30 mouse cellular contexts compared by ENCODE assay signal in the genomic region with DNA sequence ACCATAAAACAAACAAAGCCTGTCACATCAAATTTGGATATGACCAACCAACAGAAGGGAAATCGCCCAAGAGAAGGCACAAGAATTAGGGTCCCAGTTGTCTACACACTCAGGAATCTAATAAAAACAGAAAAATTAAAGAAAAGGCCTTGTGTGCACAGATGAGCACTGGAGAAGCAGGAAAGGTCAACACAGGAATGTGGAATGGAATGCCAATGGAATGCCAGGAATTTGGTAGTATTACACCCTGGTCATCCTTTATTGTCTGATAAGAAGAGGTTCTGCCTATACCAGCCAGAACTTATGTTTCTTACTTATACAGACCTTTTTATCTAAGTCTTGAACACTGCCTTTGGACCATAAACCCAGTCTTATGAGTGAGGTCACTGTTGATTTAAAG.
A peak's percentile ranks its signal among the peaks of the same experiment; 100 is the strongest.
DNase-seq lines count a peak whose midpoint lies in the region; ATAC-seq and TF ChIP-seq lines count a peak whose summit lies in the region.
"Had no signal": no experiment of that assay in that cellular context is flagged by ENCODE, and none has a peak within 500 bp of the region (broad histone marks: within the 10 kb centered on the region; RNA-seq: fewer than 3 reads in every experiment).

No protein-coding gene starts in this region.

- peak; percentile 57 for ATAC-seq in Patski
- ATAC-seq in monocyte, adult 5-6 weeks (replicated peaks; ENCODE audit: insufficient number of reproducible peaks, low FRiP score, low TSS enrichment, poor library complexity, severe bottlenecking), result no peak
- no peak for ATAC-seq in hindbrain, embryonic 12.5 days (ENCODE audit: low FRiP score)
- ATAC-seq: activated CD4-positive, CD25-positive, alpha-beta regulatory T cell, adult 4 months; forebrain, embryonic 14.5 days; forebrain, postnatal 0 days; hindbrain, embryonic 16.5 days; intestine, embryonic 15.5 days had no signal

- no peak for TF ChIP-seq CTCF in Patski (IDR thresholded peaks at IDR 0.05)

- in situ Hi-C loops in Patski (cut with MboI; ENCODE audit: low pct_unique_long_range_greater_than_20kb), result no loop called here

- 64% methylated on average over 1 of the region's 1 CpGs for WGBS in hindbrain, embryonic 12.5 days

- no peaks in the 10 kb centered on the region for H3K27me3 ChIP-seq in Patski
- H3K27me3 ChIP-seq in hindbrain, embryonic 12.5 days, result no peaks in the 10 kb centered on the region
- H3K27me3 ChIP-seq: CH12.LX; embryonic facial prominence, embryonic 12.5 days; embryonic facial prominence, embryonic 15.5 days; heart, embryonic 12.5 days; heart, embryonic 15.5 days; intestine, embryonic 15.5 days had no signal

- CTCF ChIA-PET in Patski (lab: Charles Lee), result no interaction called here

- DNase-seq in embryo, embryonic 10 days (ENCODE audit: low spot score), result peak; percentile 19
- DNase-seq in embryo, embryonic 10.5 days (ENCODE audit: low spot score), result no peak
- DNase-seq in 3T3-L1 (ENCODE audit: low read depth, low spot score), result peak; percentile 71
- DNase-seq in Patski (ENCODE audit: low read depth, low spot score), result no peak
- DNase-seq in mesoderm, embryonic 11.5 days (ENCODE audit: low read depth, low spot score), result peak; percentile 36
- no peak for DNase-seq in heart, adult 11 months
- DNase-seq: adrenal gland, adult 8-10 months; adrenal gland, postnatal 25 days; B cell, adult 2 months; cerebellum, adult 18-20 months; cerebellum, adult 9-10 months; cerebellum, postnatal 14 days; forebrain, postnatal 0 days; gastrocnemius, adult 2 months; gastrocnemius, postnatal 14 days; heart, adult 18-20 months; heart, postnatal 10 days; heart, postnatal 4 days; kidney, adult 11 months had no signal

- H3K36me3 ChIP-seq in hindbrain, embryonic 12.5 days, result no peaks in the 10 kb centered on the region
- H3K36me3 ChIP-seq: embryonic facial prominence, embryonic 12.5 days; embryonic facial prominence, embryonic 15.5 days; heart, embryonic 12.5 days; heart, embryonic 15.5 days; intestine, embryonic 15.5 days had no signal

- H3K4me2 ChIP-seq in hindbrain, embryonic 12.5 days (replicated peaks), result no peak overlapping the region
- H3K4me2 ChIP-seq: embryonic facial prominence, embryonic 12.5 days; embryonic facial prominence, embryonic 15.5 days; heart, embryonic 12.5 days; heart, embryonic 15.5 days; intestine, embryonic 15.5 days had no signal

- H3K9me3 ChIP-seq in hindbrain, embryonic 12.5 days (replicated peaks), result no peaks in the 10 kb centered on the region
- H3K9me3 ChIP-seq: embryonic facial prominence, embryonic 12.5 days; embryonic facial prominence, embryonic 15.5 days; heart, embryonic 12.5 days; heart, embryonic 15.5 days; intestine, embryonic 15.5 days had no signal

- no peak overlapping the region for H3K27ac ChIP-seq in hindbrain, embryonic 12.5 days
- H3K27ac ChIP-seq: embryonic facial prominence, embryonic 12.5 days; embryonic facial prominence, embryonic 15.5 days; gastrocnemius, adult 2 months; heart, embryonic 15.5 days; intestine, embryonic 15.5 days had no signal

- POLR2A ChIA-PET in Patski (lab: Charles Lee), result no interaction called here

- H3K9ac ChIP-seq in hindbrain, embryonic 12.5 days, result no peak overlapping the region
- H3K9ac ChIP-seq: embryonic facial prominence, embryonic 12.5 days; embryonic facial prominence, embryonic 15.5 days; forebrain, postnatal 0 days; heart, embryonic 12.5 days; heart, embryonic 15.5 days; intestine, embryonic 15.5 days had no signal

- H3K4me3 ChIP-seq in hindbrain, embryonic 12.5 days, result no peak overlapping the region
- H3K4me3 ChIP-seq: embryonic facial prominence, embryonic 12.5 days; embryonic facial prominence, embryonic 15.5 days; gastrocnemius, adult 2 months; heart, embryonic 12.5 days; heart, embryonic 15.5 days; intestine, embryonic 15.5 days had no signal

- H3K4me1 ChIP-seq in hindbrain, embryonic 12.5 days, result no peaks in the 10 kb centered on the region
- H3K4me1 ChIP-seq: embryonic facial prominence, embryonic 12.5 days; embryonic facial prominence, embryonic 15.5 days; heart, embryonic 12.5 days; heart, embryonic 15.5 days; intestine, embryonic 15.5 days had no signal

Comparison
In these comparisons a context has a peak if more than half of its experiments do, and no peak if none do; other contexts are left out.
1. DNase-seq: peak in embryo, embryonic 10 days (single experiment), 3T3-L1 (single experiment) and mesoderm, embryonic 11.5 days (single experiment); none in embryo, embryonic 10.5 days (single experiment), Patski (single experiment) and heart, adult 11 months (single experiment).